Comparison of ENCODE assay signal across 27 mouse cellular contexts in the genomic region with DNA sequence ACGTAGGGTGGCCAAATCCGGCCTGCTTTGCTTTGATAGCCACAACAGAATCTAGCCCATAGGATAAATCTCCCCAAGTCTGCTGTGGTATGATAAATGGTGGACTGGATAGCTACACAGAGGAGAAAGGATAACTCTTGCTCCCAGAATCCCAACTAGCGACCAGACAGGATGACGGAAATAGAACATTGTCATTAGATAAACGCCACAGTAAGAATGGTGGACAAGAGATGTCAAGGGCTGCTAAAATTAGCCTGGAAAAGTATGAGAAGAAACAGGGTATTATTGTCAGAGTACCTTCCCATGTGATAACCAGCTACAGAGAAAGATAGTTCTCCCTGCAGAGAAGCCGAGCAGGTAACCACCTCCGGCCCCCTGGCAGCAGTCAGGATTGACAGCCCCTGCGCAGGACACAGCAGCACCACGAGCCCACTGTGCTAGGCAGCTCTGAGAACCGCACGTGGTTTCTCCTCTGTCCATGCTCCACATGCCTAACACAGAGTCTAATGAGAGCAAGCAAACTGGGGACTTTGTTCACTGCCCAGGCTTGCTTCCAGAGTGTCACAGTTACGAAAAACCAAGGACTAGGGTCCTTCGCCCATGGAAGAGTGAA. TPM values are rescaled to one million over a fixed set of nuclear protein-coding genes. Genes with fewer than 3 reads are reported as not detected.
A peak's percentile ranks its signal among the peaks of the same experiment; 100 is the strongest.
DNase-seq lines count a peak whose midpoint lies in the region; ATAC-seq and TF ChIP-seq lines count a peak whose summit lies in the region.
"Had no signal": no experiment of that assay in that cellular context is flagged by ENCODE, and none has a peak within 500 bp of the region (broad histone marks: within the 10 kb centered on the region; RNA-seq: fewer than 3 reads in every experiment).

No protein-coding gene starts in this region.

- no peaks in the 10 kb centered on the region for H3K9me3 ChIP-seq in heart, embryonic 14.5 days (ENCODE audit: control insufficient read depth, low read length)
- H3K9me3 ChIP-seq: embryonic facial prominence, embryonic 12.5 days; forebrain, embryonic 15.5 days; hindbrain, embryonic 10.5 days; midbrain, embryonic 15.5 days had no signal

- peaks cover 2% of the 10 kb centered on the region; the same call in 1 of the 2 replicates for H3K4me1 ChIP-seq in heart, adult 2 months (ENCODE audit: control insufficient read depth, insufficient read depth, low read length)
- H3K4me1 ChIP-seq in heart, embryonic 14.5 days (ENCODE audit: control insufficient read depth in 2 of 2, insufficient read depth in 2 of 2, low read length in 2 of 2), result peaks cover 28 to 49% of the 10 kb centered on the region in 2 experiments
- H3K4me1 ChIP-seq: embryonic facial prominence, embryonic 12.5 days had no signal

- H3K36me3 ChIP-seq in heart, adult 2 months (ENCODE audit: control insufficient read depth, insufficient read depth, low read length), result no peaks in the 10 kb centered on the region
- H3K36me3 ChIP-seq in heart, embryonic 14.5 days (ENCODE audit: control insufficient read depth, insufficient read depth, low read length), result no peaks in the 10 kb centered on the region
- H3K36me3 ChIP-seq: embryonic facial prominence, embryonic 12.5 days; forebrain, embryonic 15.5 days; hindbrain, embryonic 10.5 days; midbrain, embryonic 15.5 days had no signal

- peak; percentile 51 for TF ChIP-seq CTCF in heart, adult 2 months (IDR thresholded peaks at IDR 0.05)

- peak overlapping the region; percentile 26; the same call in 1 of the 2 replicates for H3K27ac ChIP-seq in heart, adult 2 months
- H3K27ac ChIP-seq in heart, embryonic 14.5 days (replicated peaks in 1 of 2; ENCODE audit: control insufficient read depth in 1 of 2, insufficient read depth in 1 of 2, low read depth in 2 of 2, low read length in 2 of 2), result peak overlapping the region; percentile 91 to 95
- H3K27ac ChIP-seq: embryonic facial prominence, embryonic 12.5 days; forebrain, embryonic 15.5 days; hindbrain, embryonic 10.5 days; hindbrain, postnatal 0 days; midbrain, embryonic 15.5 days had no signal

- no peak for TF ChIP-seq POLR2A in heart, adult 2 months (IDR thresholded peaks at IDR 0.05; ENCODE audit: insufficient read depth, low read depth, low read length)

- intact Hi-C loops in heart, adult 2 months (cut with DNase I), result loop anchor here (10.0 kb wide), 1 partner anchor 436 kb away; no protein-coding TSS in a partner anchor

- WGBS in heart, adult 2 months, result 43% methylated on average over 13 of the region's 13 CpGs
- WGBS in heart, embryonic 14.5 days, result 31% methylated on average over 13 of the region's 13 CpGs

- TF ChIP-seq EP300 in heart, adult 2 months (IDR thresholded peaks at IDR 0.05; ENCODE audit: insufficient read depth, low read depth, low read length), result no peak

- H3K4me2 ChIP-seq in heart, embryonic 14.5 days (ENCODE audit: low read length), result peak overlapping the region; percentile 15; the same call in 1 of the 2 replicates
- H3K4me2 ChIP-seq: embryonic facial prominence, embryonic 12.5 days; forebrain, embryonic 15.5 days; midbrain, embryonic 15.5 days had no signal

- H3K4me3 ChIP-seq in heart, adult 2 months, result no peak overlapping the region
- H3K4me3 ChIP-seq in heart, embryonic 14.5 days (ENCODE audit: control insufficient read depth in 1 of 2, insufficient read depth in 1 of 2, low read depth in 1 of 2, low read length in 2 of 2), result no peak overlapping the region
- H3K4me3 ChIP-seq: embryonic facial prominence, embryonic 12.5 days; erythroblast, embryonic 14.5 days; forebrain, embryonic 15.5 days; hindbrain, embryonic 10.5 days; midbrain, embryonic 15.5 days; myocyte had no signal

- H3K79me2 ChIP-seq in heart, adult 2 months (replicated peaks; ENCODE audit: control insufficient read depth, insufficient read depth, low read length), result no peaks in the 10 kb centered on the region

- H3K27me3 ChIP-seq in heart, adult 2 months (ENCODE audit: control insufficient read depth, insufficient read depth, low read length), result no peaks in the 10 kb centered on the region
- no peaks in the 10 kb centered on the region for H3K27me3 ChIP-seq in heart, embryonic 14.5 days (ENCODE audit: control insufficient read depth, insufficient read depth, low read length)
- H3K27me3 ChIP-seq: forebrain, embryonic 15.5 days; midbrain, embryonic 15.5 days had no signal

- no peak overlapping the region for H3K9ac ChIP-seq in heart, adult 2 months (ENCODE audit: low read depth, low read length)
- peak overlapping the region; percentile 57 for H3K9ac ChIP-seq in heart, embryonic 14.5 days (ENCODE audit: low read length)
- H3K9ac ChIP-seq: embryonic facial prominence, embryonic 12.5 days; forebrain, embryonic 15.5 days; midbrain, embryonic 15.5 days had no signal

- peak; percentile 54; the same call in 1 of the 2 replicates for ATAC-seq in heart, embryonic 14.5 days (ENCODE audit: insufficient number of reproducible peaks, insufficient read depth, low FRiP score, low read depth)
- ATAC-seq: forebrain, embryonic 15.5 days; hindbrain, postnatal 0 days; intestine, postnatal 0 days; midbrain, embryonic 15.5 days; Patski had no signal

- peak in 1 of 2 experiments; percentile 20 for DNase-seq in heart, adult 2 months
- DNase-seq in heart, adult 11 months, result no peak
- peak; percentile 68 for DNase-seq in thymus, postnatal 4 days
- no peak for DNase-seq in thymus, postnatal 0 days (ENCODE audit: low spot score)
- no peak for DNase-seq in spleen, postnatal 14 days (ENCODE audit: low spot score in 2 of 2)
- no peak for DNase-seq in kidney, adult 11 months
- no peak for DNase-seq in lung, postnatal 4 days
- DNase-seq: adrenal gland, postnatal 25 days; B cell, adult 2 months; cerebellum, adult 11 months; cerebellum, postnatal 10 days; gastrocnemius, postnatal 36 days; left cerebral cortex, postnatal 4 days; liver; lung, postnatal 14 days; right cerebral cortex, postnatal 25 days had no signal

RNA-seq across cellular contexts. Expression of a gene that starts 14.3 kb away (rescaled TPM):
- 100 to 1,000 TPM; 147 to 152 TPM for total RNA-seq in heart, adult 2 months (2021)
- polyA plus RNA-seq in heart, adult 2 months (2012; rRNA removed), result 370 and 528 TPM in 2 replicates
- polyA plus RNA-seq in thymus, postnatal 0 days (2015; fragmentation: Nextera tagmentation; extraction: Ambion mirVana), result 3.2 and 4.1 TPM in 2 replicates
- polyA plus RNA-seq in heart, embryonic 14.5 days (2014; fragmentation: Nextera tagmentation; extraction: Ambion mirVana), result 309 and 325 TPM in 2 replicates
- total RNA-seq: megakaryocyte-erythroid progenitor cell, adult 5-6 weeks had no signal

RNA-seq across cellular contexts. Expression of a gene that starts 24.6 kb away (rescaled TPM):
- 10 to 100 TPM; 14.3 to 15.3 TPM for total RNA-seq in heart, adult 2 months (2021)
- 8.0 and 13.1 TPM in 2 replicates for polyA plus RNA-seq in heart, adult 2 months (2012; rRNA removed)
- polyA plus RNA-seq in thymus, postnatal 0 days (2015; fragmentation: Nextera tagmentation; extraction: Ambion mirVana), result 19.7 and 20.4 TPM in 2 replicates
- polyA plus RNA-seq in heart, embryonic 14.5 days (2014; fragmentation: Nextera tagmentation; extraction: Ambion mirVana), result 16.1 and 17.7 TPM in 2 replicates

RNA-seq across cellular contexts. Expression of a gene that starts 57.8 kb away (rescaled TPM):
- total RNA-seq in heart, adult 2 months (2021), result 1 to 10 TPM; 1.2 to 1.3 TPM
- polyA plus RNA-seq in heart, adult 2 months (2012; rRNA removed), result 0.47 and 0.94 TPM in 2 replicates
- 19.5 and 21.7 TPM in 2 replicates for polyA plus RNA-seq in thymus, postnatal 0 days (2015; fragmentation: Nextera tagmentation; extraction: Ambion mirVana)
- polyA plus RNA-seq in heart, embryonic 14.5 days (2014; fragmentation: Nextera tagmentation; extraction: Ambion mirVana), result 13.8 and 13.9 TPM in 2 replicates

Comparison
In these comparisons a context has a peak if more than half of its experiments do, and no peak if none do; other contexts are left out.
1. RNA of a gene that starts 14.3 kb away (polyA plus RNA-seq): 370 to 528 TPM in heart, adult 2 months and 309 to 325 TPM in heart, embryonic 14.5 days; 3.2 to 4.1 TPM in thymus, postnatal 0 days; every median in the first group is over 10 times any median in the second.